Mouse (Mus musculus) cerebellum, adult 11-12 months (tissue): ENCODE measurements at regions not wholly inside any gene's neighbourhood (a gene's known extent, or its start where the extent isn't known, plus 50 kb on each side); places are given as distances from the start of the nearest gene placed in this dataset.

ENCODE experiments used
- DNase-seq: peaks from one replicate; pipeline ENCODE4 v3.0.0; 2022

DNA sequence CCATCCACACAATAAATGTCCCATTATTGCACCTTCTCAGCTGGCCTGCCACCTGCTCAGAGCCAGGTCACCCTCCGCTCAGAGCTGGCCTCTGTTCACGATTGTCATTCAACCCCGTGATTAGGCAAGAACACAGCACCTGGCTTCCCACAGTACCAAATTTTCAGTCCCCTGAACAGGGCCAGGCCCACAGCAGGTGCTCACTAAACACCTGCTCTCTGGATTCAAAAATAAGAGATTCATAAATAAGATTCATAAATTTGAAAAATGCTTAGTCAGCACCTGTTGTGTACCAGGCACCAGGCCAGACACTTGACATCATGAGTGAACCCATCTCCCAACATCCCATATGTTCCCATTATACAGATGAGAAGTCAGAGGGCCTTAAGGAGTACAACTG is 272.2 kb downstream of the Matn1 start:
- DNase-seq = peak; percentile 82

DNA sequence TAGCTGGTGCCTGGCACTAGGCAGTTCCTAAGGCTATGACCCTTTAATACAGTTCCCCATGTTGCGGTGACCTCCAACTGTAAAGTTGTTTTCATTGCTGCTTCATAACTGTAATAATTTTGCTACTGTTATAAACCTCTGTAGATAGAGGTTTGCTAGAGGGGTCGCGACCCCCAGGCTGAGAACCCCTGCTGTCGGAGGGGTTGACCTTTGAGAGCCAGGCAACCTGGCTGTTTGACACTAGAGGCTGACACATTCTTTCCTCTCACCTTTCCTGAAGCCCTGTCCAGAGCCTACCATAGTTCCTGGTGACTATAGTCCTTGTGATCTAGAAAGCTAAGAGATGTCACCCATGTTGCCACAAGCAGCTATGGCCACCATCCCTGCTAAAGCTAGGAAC is 272.9 kb downstream of the Matn1 start:
- peak; percentile 23 for DNase-seq

DNA sequence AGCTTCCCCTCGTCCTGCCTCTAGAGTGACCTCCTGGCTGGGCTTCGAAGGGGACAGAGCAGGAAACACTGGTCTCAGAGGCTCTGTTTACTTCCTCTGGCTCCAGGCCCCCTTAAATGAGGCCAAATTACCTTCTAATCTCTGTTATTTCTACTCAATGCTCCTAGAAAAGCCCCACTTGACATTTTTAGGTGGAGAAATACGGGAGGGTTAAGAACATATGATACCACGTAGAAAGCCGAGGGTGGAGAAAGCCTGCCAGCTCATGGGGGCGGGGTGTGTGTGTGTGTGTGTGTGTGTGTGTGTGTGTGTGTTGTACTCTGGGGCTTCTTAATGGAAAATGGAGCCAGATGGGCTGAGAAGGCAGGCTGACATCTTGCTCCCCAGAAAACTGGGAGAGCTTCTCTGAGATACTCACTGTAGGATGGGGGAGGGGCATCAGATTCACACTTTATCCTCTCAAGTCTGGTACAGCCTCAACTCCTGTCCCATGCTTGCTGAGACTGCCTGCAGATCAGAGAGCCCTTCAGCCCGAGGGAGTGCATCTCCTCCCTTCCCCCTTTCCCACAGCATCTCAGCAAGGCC is 273.5 kb downstream of the Matn1 start:
- peak; percentile 8 for DNase-seq

DNA sequence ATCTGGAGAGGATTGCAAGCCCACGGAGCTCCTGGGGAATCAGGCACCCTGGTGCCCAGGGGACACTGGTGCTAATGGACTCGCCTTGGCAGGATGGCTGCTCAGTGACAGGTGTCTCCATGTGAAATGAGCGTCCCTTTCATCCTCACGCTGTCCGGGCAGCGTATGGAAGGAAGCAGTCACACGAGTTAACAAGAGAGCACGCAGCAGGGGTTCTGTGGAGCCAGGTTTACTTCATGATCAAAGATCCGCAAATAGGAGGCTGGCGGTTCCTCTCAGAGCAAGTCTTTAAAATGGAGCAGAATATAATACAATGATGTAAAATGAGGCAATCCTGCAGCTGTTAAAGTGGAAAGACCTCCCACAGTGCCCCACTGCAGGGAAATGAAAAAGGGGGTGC is 276.8 kb downstream of the Matn1 start:
- peak; percentile 30 for DNase-seq

DNA sequence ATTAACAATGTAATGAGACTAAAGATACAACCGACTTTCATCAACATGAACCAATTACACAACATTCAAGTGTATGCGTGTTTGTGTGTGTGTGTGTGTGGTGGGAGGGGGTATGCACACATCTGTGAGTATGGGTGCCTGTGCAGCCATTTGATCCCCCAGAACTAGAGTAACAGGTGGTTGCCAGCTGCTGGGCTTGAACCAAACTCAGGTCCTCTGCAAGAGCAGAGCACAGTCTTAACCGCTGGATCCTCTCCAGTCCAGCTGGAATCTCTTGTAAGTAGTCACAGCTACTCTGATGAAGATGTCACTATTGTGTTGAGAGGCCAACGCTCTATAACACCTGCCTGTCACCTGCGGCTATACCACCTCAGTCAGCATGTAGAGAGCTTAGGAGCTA is 286.2 kb downstream of the Matn1 start:
- no peak for DNase-seq

DNA sequence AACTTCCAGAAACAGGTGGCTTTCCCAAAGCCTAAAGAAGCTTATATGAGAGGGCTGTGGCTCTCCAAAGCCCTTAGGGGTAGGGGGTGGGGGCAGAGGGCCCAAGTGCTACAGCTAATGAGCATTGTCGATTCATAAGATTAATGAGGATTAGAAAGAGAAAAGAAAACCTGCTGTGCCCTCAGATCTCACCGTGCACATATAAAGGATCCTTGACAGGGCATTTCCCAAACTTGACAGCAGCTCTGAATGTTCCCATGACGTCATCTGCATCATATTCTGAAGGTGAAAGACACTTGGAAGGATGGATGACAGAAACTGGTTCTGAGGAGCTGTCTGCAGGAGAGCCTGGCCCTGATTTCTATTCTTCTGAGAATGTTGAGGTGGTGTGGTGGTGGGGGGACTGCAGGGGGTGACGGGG is 292.4 kb downstream of the Matn1 start:
- no peak for DNase-seq

DNA sequence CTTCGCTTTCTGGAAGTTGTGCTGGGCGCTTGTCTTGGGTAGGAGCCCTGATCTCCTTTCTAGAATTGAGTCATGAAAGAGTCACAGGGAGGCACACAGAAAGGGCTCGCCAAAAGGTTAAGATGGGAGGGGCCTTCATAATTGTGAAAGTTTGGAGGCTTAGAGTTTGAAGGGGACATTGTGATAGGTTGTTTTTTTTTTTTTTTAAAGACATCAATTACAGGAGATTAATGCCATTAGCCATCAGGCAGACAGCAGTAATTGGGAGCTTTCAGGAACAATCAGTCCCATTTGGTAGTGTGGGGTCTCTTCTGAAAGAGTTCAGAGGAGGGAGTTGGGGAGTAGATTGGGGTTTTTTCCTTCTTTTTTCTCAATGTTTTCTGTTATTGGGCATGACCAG is 294.4 kb downstream of the Matn1 start:
- no peak for DNase-seq

DNA sequence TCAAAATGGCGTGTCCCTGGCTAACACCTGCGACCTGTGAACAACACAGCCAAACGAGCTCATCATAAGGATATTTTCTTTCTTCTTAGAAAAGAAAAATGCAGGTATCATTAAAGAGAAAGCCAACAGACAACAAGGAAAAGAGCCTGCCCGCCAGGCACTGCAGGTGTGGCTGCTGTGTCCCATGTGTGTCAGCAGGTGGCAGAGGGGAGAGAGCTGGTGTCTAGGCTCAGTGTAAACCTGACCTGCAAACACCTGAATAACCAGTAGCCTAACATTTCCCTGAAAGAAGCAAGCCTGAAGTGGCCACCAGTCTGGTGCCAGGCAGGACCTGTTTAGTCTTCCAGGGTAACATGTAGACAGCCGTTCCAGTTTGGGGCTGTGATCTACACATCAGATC is 294.9 kb downstream of the Matn1 start:
- no peak for DNase-seq

DNA sequence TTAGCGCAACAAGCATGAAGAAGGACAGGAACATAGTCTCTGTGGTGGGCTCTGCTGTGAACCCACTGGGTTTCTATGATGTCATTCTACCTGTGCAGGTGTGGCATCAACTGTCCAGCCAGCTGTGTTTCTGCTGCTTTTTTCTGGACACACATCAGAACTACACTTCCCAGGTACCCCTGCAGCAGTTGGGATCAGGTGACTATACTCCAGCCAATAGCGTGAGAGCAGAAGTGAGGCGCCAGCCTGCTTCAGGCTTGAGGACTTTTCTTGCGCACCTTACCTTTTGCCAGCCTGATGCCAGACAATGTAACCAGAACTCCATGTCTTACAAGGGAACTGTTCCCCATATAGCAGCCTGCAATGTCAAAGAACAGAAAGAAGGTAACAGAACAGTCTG is 296.3 kb downstream of the Matn1 start:
- no peak for DNase-seq

DNA sequence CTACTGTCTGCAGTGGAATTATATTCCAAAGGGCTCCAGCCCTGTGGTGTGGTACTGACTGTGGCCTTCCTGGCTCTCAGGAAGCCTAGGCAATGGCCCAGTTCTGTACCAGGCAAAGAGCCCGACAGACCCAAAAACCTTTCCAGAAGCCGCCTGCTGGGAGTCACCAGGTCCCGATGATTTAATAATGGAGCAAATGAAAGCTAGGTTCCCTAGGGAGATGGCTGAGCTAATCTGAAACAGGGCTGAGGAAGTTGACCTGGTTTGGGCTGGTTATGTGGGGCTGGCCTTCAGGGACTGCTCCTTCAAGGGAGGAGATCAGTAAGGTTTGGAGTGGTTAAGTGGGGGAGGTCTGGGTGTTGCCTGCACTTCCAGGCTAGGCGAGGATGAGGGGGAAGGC is 298.1 kb downstream of the Matn1 start:
- peak; percentile 76 for DNase-seq

DNA sequence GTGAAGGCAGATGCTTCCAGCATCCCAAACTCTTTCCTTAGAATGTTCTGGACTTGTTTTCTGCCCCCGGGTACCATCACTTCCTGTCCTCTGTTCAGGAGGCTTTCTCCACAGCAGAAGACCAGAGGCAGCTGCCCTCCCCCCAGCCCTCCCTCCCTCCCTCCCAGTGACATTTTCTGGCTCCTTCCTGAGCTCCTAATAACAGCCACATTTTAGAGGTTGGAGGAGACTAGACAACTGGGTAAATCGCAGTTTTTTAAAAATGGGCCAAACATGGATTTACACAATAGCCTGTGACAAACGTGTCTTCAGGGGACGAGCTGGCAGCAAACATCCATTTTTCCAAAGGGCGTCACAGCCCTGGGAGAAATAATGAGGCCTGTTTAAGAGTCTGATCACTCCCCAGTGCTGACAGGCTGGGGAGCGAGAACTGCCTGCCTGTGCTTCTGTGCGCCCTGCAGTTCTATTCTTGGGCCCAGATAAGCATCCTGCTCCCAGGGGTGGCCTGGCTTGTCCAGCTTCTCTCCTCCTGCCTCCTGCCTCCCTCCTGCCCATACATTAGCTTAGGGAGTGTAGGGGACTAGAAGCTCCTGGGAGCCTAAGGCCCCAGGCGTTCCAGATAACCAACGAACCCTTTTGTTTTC is 299.7 kb downstream of the Matn1 start:
- DNase-seq = peak; percentile 53

DNA sequence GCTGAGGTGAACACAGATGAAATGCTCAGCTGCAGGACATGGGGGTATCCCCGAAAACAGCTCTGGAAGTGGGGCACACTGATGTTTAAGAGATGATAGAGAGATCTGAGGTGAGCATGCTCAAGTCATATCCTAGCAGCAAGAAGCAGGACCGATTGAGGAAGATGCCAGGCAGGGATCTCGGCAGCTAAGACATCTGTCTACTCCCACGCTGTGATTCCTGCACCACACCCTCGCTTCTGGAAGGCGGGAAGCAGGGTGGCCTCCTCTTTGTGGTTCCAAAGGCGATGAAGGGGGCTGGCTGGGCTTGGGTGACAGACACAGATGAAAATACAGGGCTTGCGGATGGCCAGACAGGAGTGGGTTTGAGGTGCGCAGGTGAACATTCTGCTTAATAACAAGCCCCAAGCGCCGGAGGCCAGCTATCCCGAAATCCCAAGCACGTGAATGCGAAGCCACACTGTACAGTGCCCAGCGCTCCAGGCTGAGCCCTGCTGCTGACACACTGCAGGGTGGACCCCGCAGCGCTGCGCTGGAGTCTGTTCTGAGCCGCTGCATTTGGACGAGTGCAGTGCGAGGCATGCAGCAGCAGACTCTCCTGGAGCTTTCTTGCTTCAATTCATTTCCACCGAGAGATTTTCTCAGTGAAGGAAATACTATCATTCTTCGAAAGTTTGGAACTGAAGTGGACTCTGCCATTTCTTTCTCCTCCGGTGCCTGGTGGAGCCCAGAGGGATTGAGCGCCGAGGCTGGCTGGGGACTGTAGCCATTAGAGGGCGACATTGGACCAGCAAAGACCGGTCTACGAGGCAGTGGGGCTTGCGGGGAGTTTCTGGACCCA is 308.6 kb downstream of the Matn1 start:
- DNase-seq = peak; percentile 80

DNA sequence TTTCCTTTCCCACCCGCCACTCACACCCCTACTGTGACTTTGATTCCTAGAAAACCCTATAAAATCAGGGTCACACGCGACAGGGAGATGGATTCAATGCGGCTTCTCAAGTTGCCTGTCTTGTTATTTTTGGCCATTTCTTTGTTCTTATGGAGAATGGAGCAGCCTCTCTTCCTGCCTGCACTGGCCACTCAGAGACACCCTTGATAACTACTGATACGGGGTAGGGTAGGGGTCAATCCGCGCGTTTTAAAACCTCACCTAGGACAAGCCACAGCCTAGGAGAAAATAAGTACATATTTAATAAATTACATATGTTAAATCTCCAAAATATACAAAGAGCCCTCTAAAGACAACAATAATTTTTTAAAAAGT is 309.2 kb downstream of the Matn1 start:
- DNase-seq = no peak

DNA sequence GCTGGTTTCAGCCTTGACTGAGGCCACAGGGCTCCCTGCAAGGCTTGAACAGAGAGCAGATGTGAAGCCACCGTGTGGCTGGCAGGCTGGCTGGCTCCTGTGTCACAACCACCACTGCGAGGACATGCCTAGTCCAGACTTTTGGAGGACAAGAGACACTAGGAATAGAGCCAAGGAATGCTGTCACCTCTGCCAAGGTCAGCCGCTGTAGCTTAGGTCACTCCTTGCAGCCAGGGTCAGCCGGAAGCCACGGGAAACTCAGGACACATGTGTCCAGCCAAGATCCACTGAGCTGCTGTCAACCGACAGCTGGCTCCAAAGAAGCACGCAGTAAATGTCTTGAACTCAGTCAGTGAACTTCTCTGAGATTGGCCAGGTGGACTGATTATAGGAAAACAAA is 310.1 kb downstream of the Matn1 start:
- DNase-seq = no peak

DNA sequence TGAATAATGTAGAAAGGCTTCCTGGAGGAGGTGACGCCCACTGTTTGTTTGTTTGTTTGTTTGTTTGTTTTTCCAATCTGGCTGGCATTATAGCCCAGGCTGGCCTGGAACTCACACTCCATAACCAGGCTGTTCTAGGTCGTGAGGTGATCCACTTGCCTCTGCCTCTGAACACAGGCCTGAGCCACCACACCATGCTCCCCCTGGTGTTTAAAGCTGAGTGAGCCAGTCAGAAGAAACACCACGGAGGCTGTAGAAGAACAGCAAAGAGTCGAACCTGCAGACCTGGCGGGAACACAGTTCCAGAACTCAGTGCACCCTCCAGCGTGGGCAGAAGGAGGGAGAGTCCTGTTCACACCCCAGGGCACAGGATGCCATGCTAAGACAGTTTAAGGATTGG is 310.5 kb downstream of the Matn1 start:
- peak; percentile 32 for DNase-seq

DNA sequence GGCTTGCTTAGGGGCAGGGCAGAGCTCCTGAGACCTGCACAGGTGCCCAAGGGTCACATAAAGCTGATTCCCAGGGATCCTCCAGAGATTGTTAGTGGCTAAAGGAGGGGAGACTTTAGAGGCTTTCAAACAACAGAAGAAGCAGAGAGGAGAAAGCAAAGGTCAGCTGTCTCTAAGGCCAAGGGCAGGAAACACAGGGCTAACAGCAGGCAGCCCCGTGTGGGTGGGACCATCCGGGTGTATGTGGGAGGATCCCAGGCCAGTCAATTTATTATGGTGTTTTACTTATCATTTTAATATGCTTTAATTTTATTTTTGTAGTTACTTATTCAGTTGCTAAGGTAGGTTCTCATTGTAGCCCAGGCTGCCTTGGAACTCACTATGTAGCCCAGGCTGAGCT is 317.1 kb downstream of the Matn1 start:
- DNase-seq = no peak

DNA sequence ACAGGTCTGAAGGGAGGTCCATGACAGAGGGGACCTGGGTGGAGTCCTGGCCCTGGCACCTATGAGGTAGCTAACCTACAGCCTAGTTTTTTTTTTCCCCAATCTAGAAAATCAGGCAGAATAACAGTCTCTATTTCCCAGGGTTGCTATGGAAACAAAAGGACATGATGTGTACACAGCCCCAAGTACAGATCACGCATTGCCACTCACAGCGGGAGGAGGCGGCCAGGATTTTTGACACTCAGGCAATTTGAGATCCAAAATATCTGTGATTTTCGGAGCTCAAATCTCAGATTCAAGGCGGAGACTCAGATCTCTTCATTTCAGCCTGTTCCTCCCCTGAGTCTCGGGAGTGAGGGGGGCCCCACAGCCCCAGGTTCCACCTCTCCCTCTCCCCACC is 318.7 kb downstream of the Matn1 start:
- DNase-seq = no peak

DNA sequence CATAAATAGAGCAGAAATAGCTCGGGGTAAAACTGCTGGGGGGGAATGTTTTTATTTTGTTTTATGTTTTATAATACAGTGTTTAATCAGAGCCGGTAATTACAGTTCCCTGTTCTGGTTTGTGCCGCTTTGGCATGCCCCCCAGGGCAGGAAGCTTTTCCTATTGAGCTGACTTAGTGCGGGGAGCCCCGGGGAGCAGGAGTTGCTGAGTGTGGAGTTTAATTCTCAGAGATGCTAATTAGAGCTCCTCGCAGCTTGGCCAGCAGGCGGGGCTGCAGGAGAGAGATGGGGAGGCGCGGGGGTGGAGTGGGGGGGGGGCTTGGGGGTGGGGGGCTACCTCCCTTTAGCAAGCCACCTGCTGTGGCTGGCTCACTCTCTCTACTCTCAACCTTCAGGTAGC is 322.6 kb downstream of the Matn1 start:
- DNase-seq = no peak

DNA sequence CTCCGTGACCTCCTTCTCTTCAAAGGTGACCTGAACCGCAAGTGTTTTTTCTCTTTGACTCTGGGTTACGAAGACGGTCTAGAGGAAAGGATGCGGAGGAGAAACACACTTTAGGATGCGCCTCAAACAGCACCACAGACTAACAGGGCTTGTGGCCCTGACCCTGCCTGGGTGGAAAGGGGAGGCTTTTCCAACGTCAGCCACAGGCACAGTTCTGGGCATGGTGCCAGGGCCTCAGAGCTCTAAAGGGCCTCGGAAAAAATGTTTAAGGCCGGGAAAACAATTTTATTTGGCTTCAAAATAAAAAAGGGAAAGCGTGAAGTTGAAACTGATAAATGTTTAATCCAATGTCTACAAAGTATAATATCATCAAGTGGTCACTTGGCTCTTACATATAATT is 323.6 kb downstream of the Matn1 start:
- no peak for DNase-seq

DNA sequence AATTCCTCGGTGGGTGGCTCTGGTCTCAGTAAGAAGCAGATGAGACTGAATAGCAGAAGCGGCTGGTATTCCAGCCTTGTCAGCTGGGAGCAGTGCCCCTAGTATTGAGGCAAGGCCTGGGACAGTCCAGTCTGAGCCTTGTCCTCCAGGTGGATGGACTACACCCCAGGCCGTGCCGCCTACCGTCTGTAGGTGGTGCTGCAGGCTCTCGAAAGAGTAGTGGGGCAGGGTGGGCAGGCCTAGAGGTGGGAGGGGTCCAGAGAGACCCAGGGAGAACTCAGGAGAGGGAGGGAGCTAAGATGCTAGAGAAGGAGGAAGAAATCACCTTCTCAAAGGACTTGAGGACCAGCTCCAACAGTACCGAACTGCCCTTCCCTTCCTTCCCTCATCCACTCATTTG is 326.0 kb downstream of the Matn1 start:
- DNase-seq = no peak

DNA sequence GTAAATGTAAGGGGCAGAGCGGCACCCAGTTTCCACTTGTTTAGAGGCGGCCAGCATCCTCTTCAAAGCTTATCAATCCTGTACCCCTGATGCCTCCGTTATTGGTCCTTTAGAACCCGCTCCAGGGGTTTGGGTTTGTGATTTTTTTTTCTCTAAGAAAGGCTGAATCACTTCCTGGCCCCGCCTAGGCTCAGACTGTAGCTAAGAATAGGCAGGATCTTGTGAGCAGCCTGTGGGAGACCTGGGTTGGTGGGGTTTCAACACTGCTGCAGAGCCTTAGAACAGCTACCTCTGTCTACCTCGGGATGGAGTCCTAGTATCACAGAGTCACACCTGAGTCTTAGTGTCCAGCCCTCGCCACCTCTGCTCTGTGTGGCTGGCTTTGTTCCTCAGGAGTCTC is 327.9 kb downstream of the Matn1 start:
- DNase-seq = no peak

DNA sequence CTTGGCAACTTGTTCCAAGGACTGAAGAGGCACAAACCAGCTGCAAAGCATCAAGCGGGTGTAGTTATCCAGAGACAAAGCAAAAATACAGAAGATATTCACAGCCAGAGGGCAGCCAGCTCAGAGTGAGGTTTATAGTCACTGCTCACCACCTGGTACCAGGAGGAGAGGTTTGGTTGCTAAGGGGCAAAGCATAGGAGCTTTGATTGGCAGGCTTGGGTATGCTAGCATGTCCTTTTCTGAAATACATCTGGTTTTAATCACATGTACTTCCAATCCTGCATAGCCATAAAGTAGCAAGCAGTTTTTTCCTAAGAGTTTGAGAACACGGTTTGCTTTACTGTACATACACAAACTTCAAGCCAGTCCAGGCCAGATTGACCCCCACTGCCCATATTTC is 349.4 kb downstream of the Matn1 start:
- no peak for DNase-seq

DNA sequence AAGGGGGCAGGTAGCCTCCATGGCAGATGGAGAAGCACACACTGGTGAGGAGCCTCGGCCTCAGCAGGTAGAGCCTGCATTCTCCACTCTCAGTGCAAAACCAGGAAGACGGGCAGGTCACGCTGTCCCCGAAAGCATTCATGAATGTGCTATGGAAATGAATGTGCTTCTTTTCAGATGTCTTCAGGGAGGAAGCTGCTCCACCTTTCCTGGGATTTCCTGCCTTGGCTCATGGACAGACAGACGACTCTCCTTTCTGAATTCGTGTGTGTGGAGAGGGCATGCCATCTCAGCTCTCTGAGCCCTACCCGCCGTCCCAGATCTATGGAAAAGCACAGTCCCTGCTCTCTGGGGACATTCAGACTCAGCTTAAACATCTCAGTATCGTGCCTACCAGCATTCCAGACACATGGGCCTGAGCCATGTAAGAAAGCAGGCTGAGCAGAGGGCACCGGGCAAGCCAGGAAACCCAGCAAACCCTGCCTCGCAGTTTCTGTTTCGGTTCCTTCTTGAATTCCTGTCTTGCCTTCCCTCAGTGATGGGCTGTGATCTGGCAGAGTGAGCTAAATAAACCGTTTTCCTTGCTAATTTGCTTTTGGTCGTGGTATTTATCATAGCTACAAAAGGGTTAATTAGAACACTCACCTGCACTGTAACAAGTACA is 354.0 kb downstream of the Matn1 start:
- no peak for DNase-seq

DNA sequence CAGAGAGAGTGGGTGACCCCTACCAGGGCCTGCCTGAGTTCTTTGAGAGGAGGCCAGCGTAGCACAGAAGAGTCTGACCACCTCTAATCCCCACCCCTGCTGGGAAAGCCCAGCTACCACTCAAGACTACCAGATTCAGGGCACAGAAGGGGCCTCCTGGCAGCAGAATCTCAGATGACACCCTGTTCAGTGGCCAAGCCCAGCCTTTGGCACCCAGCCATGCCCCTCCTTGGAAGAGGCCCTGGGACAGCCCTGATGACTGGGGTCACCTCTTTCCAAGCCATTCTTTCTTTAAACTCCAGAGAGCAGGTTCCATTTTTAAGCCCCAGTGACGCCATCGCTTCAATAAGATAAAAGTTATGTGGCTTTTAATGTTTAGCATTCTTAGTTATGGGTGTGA is 359.8 kb downstream of the Matn1 start:
- DNase-seq = no peak
